7 mouse cellular contexts compared by ENCODE assay signal in the genomic region with DNA sequence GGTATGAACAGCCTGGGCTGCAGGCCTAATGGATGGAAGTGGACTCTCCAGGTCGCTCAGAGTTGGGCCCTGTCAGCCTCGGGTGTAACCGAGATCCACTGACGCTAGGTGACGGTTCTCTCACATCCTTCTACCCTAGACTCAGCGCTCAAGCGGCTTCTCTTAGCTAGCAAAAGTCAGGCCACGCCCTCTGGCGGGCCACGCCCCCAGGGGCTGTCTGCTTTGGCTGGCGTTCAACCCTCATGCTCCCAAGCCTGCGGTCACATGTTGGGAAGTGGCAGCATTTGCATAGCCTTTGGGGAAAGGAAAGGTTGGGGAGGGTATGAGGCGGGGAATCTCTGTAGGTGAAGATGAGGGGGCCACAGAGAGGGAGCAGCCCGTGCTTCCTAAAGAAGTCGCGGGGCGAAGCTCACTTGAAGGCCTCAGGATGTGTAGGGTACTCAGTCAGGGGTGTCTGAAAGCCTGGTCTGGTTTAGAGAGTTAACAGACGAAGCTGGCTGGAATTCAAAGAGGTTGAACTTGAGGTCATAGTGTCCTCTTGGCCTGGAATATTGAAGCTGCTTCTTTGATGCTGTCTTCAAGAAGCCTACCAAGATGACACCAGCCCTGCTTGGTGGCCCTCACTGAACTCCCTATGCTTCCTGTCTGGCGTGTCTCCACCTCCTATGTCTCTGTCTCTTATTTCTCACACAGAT. TPM values are rescaled to one million over a fixed set of nuclear protein-coding genes. Genes with fewer than 3 reads are reported as not detected.
A peak's percentile ranks its signal among the peaks of the same experiment; 100 is the strongest.
DNase-seq lines count a peak whose midpoint lies in the region; ATAC-seq and TF ChIP-seq lines count a peak whose summit lies in the region.

No protein-coding gene starts in this region.

- TF ChIP-seq CTCF in intestine, postnatal 0 days (IDR thresholded peaks at IDR 0.05; ENCODE audit: low read depth), result no peak

- H3K4me3 ChIP-seq in intestine, postnatal 0 days (ENCODE audit: low read depth, low read length), result peak overlapping the region; percentile 20
- H3K4me3 ChIP-seq in liver, embryonic 16.5 days (ENCODE audit: low read depth, low read length), result no peak overlapping the region
- no peak overlapping the region for H3K4me3 ChIP-seq in neural tube, embryonic 11.5 days (ENCODE audit: low read depth, low read length)

- H3K4me2 ChIP-seq in intestine, postnatal 0 days (replicated peaks; ENCODE audit: low read depth), result peak overlapping the region; percentile 49
- 0 out of 2 replicates have a peak overlapping the region, but pooled peaks have one; percentile 17 for H3K4me2 ChIP-seq in liver, embryonic 16.5 days (ENCODE audit: low read depth, low read length)
- peak overlapping the region; percentile 34 for H3K4me2 ChIP-seq in neural tube, embryonic 11.5 days (ENCODE audit: low read depth)

- 12% methylated on average over 19 of the region's 19 CpGs for WGBS in intestine, postnatal 0 days
- WGBS in liver, embryonic 16.5 days (ENCODE audit: insufficient replicate concordance), result 12% methylated on average over 19 of the region's 19 CpGs
- 8% methylated on average over 19 of the region's 19 CpGs for WGBS in neural tube, embryonic 11.5 days

- H3K36me3 ChIP-seq in intestine, postnatal 0 days (ENCODE audit: control insufficient read depth, insufficient read depth), result no peaks in the 10 kb centered on the region
- no peaks in the 10 kb centered on the region for H3K36me3 ChIP-seq in liver, embryonic 16.5 days (ENCODE audit: control insufficient read depth, insufficient read depth)
- H3K36me3 ChIP-seq in neural tube, embryonic 11.5 days (ENCODE audit: control insufficient read depth, insufficient read depth, low read length), result no peaks in the 10 kb centered on the region

- H3K27ac ChIP-seq in intestine, postnatal 0 days (ENCODE audit: low read depth, low read length), result no peak overlapping the region
- H3K27ac ChIP-seq in liver, embryonic 16.5 days (ENCODE audit: low read length), result no peak overlapping the region
- no peak overlapping the region for H3K27ac ChIP-seq in neural tube, embryonic 11.5 days (ENCODE audit: low read depth, low read length)

- no peaks in the 10 kb centered on the region for H3K9me3 ChIP-seq in intestine, postnatal 0 days (ENCODE audit: control insufficient read depth)
- no peaks in the 10 kb centered on the region for H3K9me3 ChIP-seq in liver, embryonic 16.5 days (replicated peaks; ENCODE audit: control insufficient read depth, low read length)
- H3K9me3 ChIP-seq in neural tube, embryonic 11.5 days (ENCODE audit: control insufficient read depth, low read length), result no peaks in the 10 kb centered on the region

- DNase-seq in ZHBTc4 (ENCODE audit: low read depth, low spot score), result peak; percentile 94
- DNase-seq in embryo, embryonic 9.5 days (ENCODE audit: extremely low spot score), result peak; percentile 75
- peak; percentile 67 for DNase-seq in heart, adult 8-10 months (ENCODE audit: low spot score)
- peak; percentile 83 for DNase-seq in neural tube, embryonic 11.5 days (ENCODE audit: low spot score)

- peaks cover 50% of the 10 kb centered on the region for H3K27me3 ChIP-seq in intestine, postnatal 0 days (replicated peaks; ENCODE audit: control insufficient read depth, insufficient read depth, low read length)
- peaks cover 55% of the 10 kb centered on the region for H3K27me3 ChIP-seq in liver, embryonic 16.5 days (ENCODE audit: control insufficient read depth, insufficient read depth, low read depth, low read length)
- H3K27me3 ChIP-seq in neural tube, embryonic 11.5 days (ENCODE audit: control insufficient read depth, insufficient read depth, low read length), result peaks cover 52% of the 10 kb centered on the region

- H3K4me1 ChIP-seq in intestine, postnatal 0 days (replicated peaks; ENCODE audit: control insufficient read depth, insufficient read depth, low read length), result no peaks in the 10 kb centered on the region
- H3K4me1 ChIP-seq in liver, embryonic 16.5 days (ENCODE audit: control insufficient read depth, low read depth, low read length), result peaks cover 2% of the 10 kb centered on the region
- H3K4me1 ChIP-seq in neural tube, embryonic 11.5 days (ENCODE audit: control insufficient read depth, insufficient read depth, low read length), result peaks cover 13% of the 10 kb centered on the region

- no peak overlapping the region for H3K9ac ChIP-seq in intestine, postnatal 0 days (ENCODE audit: low read depth, low read length)
- H3K9ac ChIP-seq in liver, embryonic 16.5 days (ENCODE audit: low read depth, low read length), result no peak overlapping the region
- no peak overlapping the region for H3K9ac ChIP-seq in neural tube, embryonic 11.5 days (ENCODE audit: low read length)

- no peak for ATAC-seq in intestine, postnatal 0 days
- peak; percentile 51; the same call in 1 of the 2 replicates for ATAC-seq in liver, embryonic 16.5 days (ENCODE audit: low read depth)
- peak; percentile 78; the same call in 1 of the 2 replicates for ATAC-seq in neural tube, embryonic 11.5 days (ENCODE audit: insufficient read depth, low FRiP score, low TSS enrichment)
- ATAC-seq in megakaryocyte-erythroid progenitor cell, adult 5-6 weeks (replicated peaks; ENCODE audit: low FRiP score, low TSS enrichment, poor library complexity, severe bottlenecking), result no peak

RNA-seq across cellular contexts. Expression of a gene that starts 37.3 kb away (rescaled TPM):
- total RNA-seq in heart, adult 8-10 months (2022), result 1 to 10 TPM in 3 of 4 experiments, under 1 TPM in 1; 0.86 to 1.3 (median 1.2) TPM
- polyA plus RNA-seq in intestine, postnatal 0 days (2015; fragmentation: Nextera tagmentation; extraction: Ambion mirVana), result 1.8 TPM in 2 replicates
- 0.23 and 0.31 TPM in 2 replicates for polyA plus RNA-seq in liver, embryonic 16.5 days (2015; fragmentation: Nextera tagmentation; extraction: Ambion mirVana)
- 3.1 and 3.4 TPM in 2 replicates for polyA plus RNA-seq in neural tube, embryonic 11.5 days (2014; fragmentation: Nextera tagmentation; extraction: Ambion mirVana)
- not detected in 2 replicates for total RNA-seq in megakaryocyte-erythroid progenitor cell, adult 5-6 weeks (2014; fragmentation: Nextera tagmentation)
- total RNA-seq in megakaryocyte-erythroid progenitor cell, adult 5-6 weeks (2017), result 0.15 TPM in 1 of 2 replicates, not detected in the other

RNA-seq across cellular contexts. Expression of a gene that starts 40.3 kb away (rescaled TPM):
- total RNA-seq in heart, adult 8-10 months (2022), result 10 to 100 TPM; 42.1 to 59.5 (median 52.5) TPM
- 23.5 and 24.2 TPM in 2 replicates for polyA plus RNA-seq in intestine, postnatal 0 days (2015; fragmentation: Nextera tagmentation; extraction: Ambion mirVana)
- 15.6 and 15.8 TPM in 2 replicates for polyA plus RNA-seq in liver, embryonic 16.5 days (2015; fragmentation: Nextera tagmentation; extraction: Ambion mirVana)
- 22.7 and 24.8 TPM in 2 replicates for polyA plus RNA-seq in neural tube, embryonic 11.5 days (2014; fragmentation: Nextera tagmentation; extraction: Ambion mirVana)
- 17.8 and 18.9 TPM in 2 replicates for total RNA-seq in megakaryocyte-erythroid progenitor cell, adult 5-6 weeks (2014; fragmentation: Nextera tagmentation)
- total RNA-seq in megakaryocyte-erythroid progenitor cell, adult 5-6 weeks (2017), result 1.8 and 3.5 TPM in 2 replicates

RNA-seq across cellular contexts. Expression of a gene that starts 56.6 kb away (rescaled TPM):
- total RNA-seq in heart, adult 8-10 months (2022), result under 1 TPM; 0.12 to 0.88 (median 0.25) TPM
- polyA plus RNA-seq in intestine, postnatal 0 days (2015; fragmentation: Nextera tagmentation; extraction: Ambion mirVana), result 0.04 TPM in 1 of 2 replicates, not detected in the other
- polyA plus RNA-seq in liver, embryonic 16.5 days (2015; fragmentation: Nextera tagmentation; extraction: Ambion mirVana), result 0.05 TPM in 1 of 2 replicates, not detected in the other
- polyA plus RNA-seq in neural tube, embryonic 11.5 days (2014; fragmentation: Nextera tagmentation; extraction: Ambion mirVana), result 0.62 and 0.89 TPM in 2 replicates
- total RNA-seq in megakaryocyte-erythroid progenitor cell, adult 5-6 weeks (2014; fragmentation: Nextera tagmentation), result not detected in 2 replicates
- not detected in 2 replicates for total RNA-seq in megakaryocyte-erythroid progenitor cell, adult 5-6 weeks (2017)

RNA-seq across cellular contexts. Expression of a gene that starts 59.6 kb away (rescaled TPM):
- not detected for total RNA-seq in heart, adult 8-10 months (2022)
- 0.07 and 0.18 TPM in 2 replicates for polyA plus RNA-seq in intestine, postnatal 0 days (2015; fragmentation: Nextera tagmentation; extraction: Ambion mirVana)
- 0.28 and 0.38 TPM in 2 replicates for polyA plus RNA-seq in liver, embryonic 16.5 days (2015; fragmentation: Nextera tagmentation; extraction: Ambion mirVana)
- 0.08 TPM in 1 of 2 replicates, not detected in the other for polyA plus RNA-seq in neural tube, embryonic 11.5 days (2014; fragmentation: Nextera tagmentation; extraction: Ambion mirVana)
- total RNA-seq in megakaryocyte-erythroid progenitor cell, adult 5-6 weeks (2014; fragmentation: Nextera tagmentation), result not detected in 2 replicates
- not detected in 2 replicates for total RNA-seq in megakaryocyte-erythroid progenitor cell, adult 5-6 weeks (2017)

Comparison
In these comparisons a context has a peak if more than half of its experiments do, and no peak if none do; other contexts are left out.
1. ATAC-seq: peak in liver, embryonic 16.5 days (single experiment) and neural tube, embryonic 11.5 days (single experiment); none in intestine, postnatal 0 days (single experiment) and megakaryocyte-erythroid progenitor cell, adult 5-6 weeks (single experiment).
2. Peak in every context shown above with its lines, with median percentiles within 50 percentile points of each other: DNase-seq and H3K4me2 ChIP-seq.